Mouse (Mus musculus): ENCODE measurements at regions not wholly inside any gene's neighbourhood (a gene's known extent, or its start where the extent isn't known, plus 50 kb on each side); places are given as distances from the start of the nearest gene placed in this dataset.
"Not testable (repeated sequence)": the region's sequence is repeated elsewhere in the genome, so short reads cannot be mapped to it uniquely, and the experiment has no call there.

- Histone ChIP-seq H3K4me2 (no peak overlapping the region), H3K4me1 (ENCODE audit: control insufficient read depth, insufficient read depth, low read length) (no peaks in the 10 kb centered on the region), H3K36me3 (ENCODE audit: control insufficient read depth, insufficient read depth, low read length) (no peaks in the 10 kb centered on the region), H3K27ac (ENCODE audit: low read depth, low read length) (no peak overlapping the region), H3K27me3 (ENCODE audit: control insufficient read depth, insufficient read depth, low read length) (no peaks in the 10 kb centered on the region), H3K9ac (ENCODE audit: low read depth, low read length) (no peak overlapping the region), H3K4me3 (ENCODE audit: low read depth, low read length) (no peak overlapping the region), H3K9me3 (replicated peaks; ENCODE audit: control insufficient read depth, low read length) (no peaks in the 10 kb centered on the region)
- WGBS (ENCODE audit: insufficient replicate concordance) = 59% methylated on average over 9 of the region's 9 CpGs
- ATAC-seq (replicated peaks; ENCODE audit: insufficient number of reproducible peaks, low FRiP score, low TSS enrichment) = no peak
These were observed 132.5 kb upstream of the Kiz start for GRCm38 (mm10) chr2:146723172-146723571.

DNA sequence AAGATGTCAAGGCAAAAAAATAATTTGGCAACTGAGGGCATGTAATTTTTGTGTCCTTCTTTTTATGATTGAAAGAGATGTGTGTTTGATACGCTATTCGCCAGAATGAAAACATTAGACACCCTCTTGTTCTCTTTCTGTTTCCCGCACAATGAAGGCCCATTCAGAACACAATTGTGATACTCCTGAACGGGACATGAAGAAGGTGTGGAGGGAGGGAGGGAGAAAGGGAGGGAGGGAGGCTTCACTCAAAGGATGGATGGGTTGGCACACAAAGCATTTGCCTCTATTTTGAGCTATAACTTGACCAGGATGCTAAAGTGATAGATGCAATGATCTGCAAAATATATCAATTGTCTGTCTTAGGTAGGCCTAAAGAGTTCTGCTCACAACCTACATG is 132.0 kb upstream of the Kiz start:
- Histone ChIP-seq H3K27me3 (ENCODE audit: control insufficient read depth, insufficient read depth, low read length) (no peaks in the 10 kb centered on the region), H3K4me1 (ENCODE audit: control insufficient read depth, insufficient read depth, low read length) (no peaks in the 10 kb centered on the region), H3K9ac (ENCODE audit: low read depth, low read length) (no peak overlapping the region), H3K36me3 (ENCODE audit: control insufficient read depth, insufficient read depth, low read length) (no peaks in the 10 kb centered on the region), H3K4me2 (no peak overlapping the region), H3K4me3 (ENCODE audit: low read depth, low read length) (no peak overlapping the region), H3K9me3 (replicated peaks; ENCODE audit: control insufficient read depth, low read length) (no peaks in the 10 kb centered on the region), H3K27ac (ENCODE audit: low read depth, low read length) (no peak overlapping the region)
- 85% methylated on average over 4 of the region's 4 CpGs for WGBS (ENCODE audit: insufficient replicate concordance)
- no peak for ATAC-seq (replicated peaks; ENCODE audit: insufficient number of reproducible peaks, low FRiP score, low TSS enrichment)

DNA sequence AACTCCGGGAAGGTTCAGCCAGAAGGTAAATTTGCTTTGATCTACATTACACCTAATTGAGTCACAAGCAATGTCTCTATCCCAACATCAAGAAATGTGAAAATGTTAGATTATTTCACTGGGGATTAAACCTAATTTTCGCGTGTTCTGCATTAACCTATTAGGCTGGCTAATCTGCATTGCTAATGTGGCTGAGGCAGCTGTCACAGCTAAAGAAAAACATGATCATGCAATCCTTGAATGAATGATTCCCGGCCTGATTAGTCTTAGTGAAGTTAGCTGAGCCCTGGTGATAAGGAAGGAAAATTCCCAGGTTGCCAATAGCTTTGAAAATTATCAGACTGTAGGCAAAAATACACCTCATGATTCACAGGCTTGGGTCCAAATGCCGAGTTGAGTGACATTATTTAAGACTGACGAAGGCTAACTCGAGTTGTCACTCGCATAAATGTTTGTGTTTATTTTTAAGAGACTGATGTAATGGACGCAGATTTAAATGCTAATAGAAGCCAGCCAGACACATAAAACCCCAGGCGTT is 131.5 kb upstream of the Kiz start:
- Histone ChIP-seq H3K36me3 (ENCODE audit: control insufficient read depth, insufficient read depth, low read length) (no peaks in the 10 kb centered on the region), H3K9me3 (replicated peaks; ENCODE audit: control insufficient read depth, low read length) (no peaks in the 10 kb centered on the region), H3K4me2 (no peak overlapping the region), H3K9ac (ENCODE audit: low read depth, low read length) (no peak overlapping the region), H3K27ac (ENCODE audit: low read depth, low read length) (no peak overlapping the region), H3K4me3 (ENCODE audit: low read depth, low read length) (no peak overlapping the region), H3K4me1 (ENCODE audit: control insufficient read depth, insufficient read depth, low read length) (no peaks in the 10 kb centered on the region), H3K27me3 (ENCODE audit: control insufficient read depth, insufficient read depth, low read length) (no peaks in the 10 kb centered on the region)
- 53% methylated on average over 10 of the region's 10 CpGs for WGBS (ENCODE audit: insufficient replicate concordance)
- no peak for ATAC-seq (replicated peaks; ENCODE audit: insufficient number of reproducible peaks, low FRiP score, low TSS enrichment)

GRCm38 (mm10) chr2:146724924-146725555 is 130.6 kb upstream of the Kiz start:
- Histone ChIP-seq H3K27me3 (ENCODE audit: control insufficient read depth, insufficient read depth, low read length) (no peaks in the 10 kb centered on the region), H3K4me1 (ENCODE audit: control insufficient read depth, insufficient read depth, low read length) (no peaks in the 10 kb centered on the region), H3K4me2 (no peak overlapping the region), H3K36me3 (ENCODE audit: control insufficient read depth, insufficient read depth, low read length) (no peaks in the 10 kb centered on the region), H3K27ac (ENCODE audit: low read depth, low read length) (no peak overlapping the region), H3K4me3 (ENCODE audit: low read depth, low read length) (no peak overlapping the region), H3K9ac (ENCODE audit: low read depth, low read length) (no peak overlapping the region), H3K9me3 (replicated peaks; ENCODE audit: control insufficient read depth, low read length) (no peaks in the 10 kb centered on the region)
- 25% methylated on average over 9 of the region's 9 CpGs for WGBS (ENCODE audit: insufficient replicate concordance)
- ATAC-seq (replicated peaks; ENCODE audit: insufficient number of reproducible peaks, low FRiP score, low TSS enrichment) = no peak

GRCm38 (mm10) chr2:146728693-146729092 is 127.0 kb upstream of the Kiz start:
- Histone ChIP-seq H3K4me3 (ENCODE audit: low read depth, low read length) (no peak overlapping the region), H3K4me1 (ENCODE audit: control insufficient read depth, insufficient read depth, low read length) (no peaks in the 10 kb centered on the region), H3K27me3 (ENCODE audit: control insufficient read depth, insufficient read depth, low read length) (no peaks in the 10 kb centered on the region), H3K9me3 (replicated peaks; ENCODE audit: control insufficient read depth, low read length) (no peaks in the 10 kb centered on the region), H3K27ac (ENCODE audit: low read depth, low read length) (no peak overlapping the region), H3K9ac (ENCODE audit: low read depth, low read length) (no peak overlapping the region), H3K4me2 (no peak overlapping the region), H3K36me3 (ENCODE audit: control insufficient read depth, insufficient read depth, low read length) (no peaks in the 10 kb centered on the region)
- ATAC-seq (replicated peaks; ENCODE audit: insufficient number of reproducible peaks, low FRiP score, low TSS enrichment) = no peak

GRCm38 (mm10) chr2:146731081-146731480 is 124.6 kb upstream of the Kiz start:
- Histone ChIP-seq H3K4me1 (ENCODE audit: control insufficient read depth, insufficient read depth, low read length) (no peaks in the 10 kb centered on the region), H3K4me2 (no peak overlapping the region), H3K9ac (ENCODE audit: low read depth, low read length) (no peak overlapping the region), H3K27me3 (ENCODE audit: control insufficient read depth, insufficient read depth, low read length) (no peaks in the 10 kb centered on the region), H3K4me3 (ENCODE audit: low read depth, low read length) (no peak overlapping the region), H3K36me3 (ENCODE audit: control insufficient read depth, insufficient read depth, low read length) (no peaks in the 10 kb centered on the region), H3K9me3 (replicated peaks; ENCODE audit: control insufficient read depth, low read length) (no peaks in the 10 kb centered on the region), H3K27ac (ENCODE audit: low read depth, low read length) (no peak overlapping the region)
- no peak for ATAC-seq (replicated peaks; ENCODE audit: insufficient number of reproducible peaks, low FRiP score, low TSS enrichment)
- WGBS (ENCODE audit: insufficient replicate concordance) = 72% methylated on average over 3 of the region's 3 CpGs

- not testable (repeated sequence) for H3K4me2 ChIP-seq; H3K4me3 ChIP-seq (ENCODE audit: low read depth, low read length); H3K27me3 ChIP-seq (ENCODE audit: control insufficient read depth, insufficient read depth, low read length); H3K27ac ChIP-seq (ENCODE audit: low read depth, low read length); ATAC-seq (replicated peaks; ENCODE audit: insufficient number of reproducible peaks, low FRiP score, low TSS enrichment); H3K9me3 ChIP-seq (replicated peaks; ENCODE audit: control insufficient read depth, low read length); H3K4me1 ChIP-seq (ENCODE audit: control insufficient read depth, insufficient read depth, low read length); H3K36me3 ChIP-seq (ENCODE audit: control insufficient read depth, insufficient read depth, low read length); H3K9ac ChIP-seq (ENCODE audit: low read depth, low read length)
- 95% methylated on average over 2 of the region's 2 CpGs for whole genome bisulfite sequencing (ENCODE audit: insufficient replicate concordance)
These were observed 122.8 kb upstream of the Kiz start for GRCm38 (mm10) chr2:146732891-146733290.

DNA sequence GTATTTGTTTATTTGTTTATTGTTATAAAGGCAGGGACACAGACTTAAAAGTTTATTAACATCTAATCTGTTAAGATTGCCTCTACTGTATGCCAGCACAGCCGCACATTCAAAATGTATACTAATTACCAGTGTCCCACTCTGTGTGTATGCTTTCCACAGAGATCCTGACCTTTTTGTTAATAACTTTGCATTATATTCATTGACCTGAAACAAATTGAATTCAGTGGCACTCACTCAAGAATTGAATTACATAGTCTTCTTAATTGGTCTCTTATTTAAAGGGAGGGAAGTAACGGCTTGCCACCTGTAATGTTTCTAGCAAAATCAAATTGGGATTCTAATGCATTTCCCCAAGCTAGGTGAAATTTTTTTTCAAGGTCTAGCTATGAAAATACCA is 111.3 kb upstream of the Kiz start:
- Histone ChIP-seq H3K9ac (ENCODE audit: low read depth, low read length) (no peak overlapping the region), H3K4me2 (no peak overlapping the region), H3K4me3 (ENCODE audit: low read depth, low read length) (no peak overlapping the region), H3K4me1 (ENCODE audit: control insufficient read depth, insufficient read depth, low read length) (no peaks in the 10 kb centered on the region), H3K27me3 (ENCODE audit: control insufficient read depth, insufficient read depth, low read length) (no peaks in the 10 kb centered on the region), H3K9me3 (replicated peaks; ENCODE audit: control insufficient read depth, low read length) (no peaks in the 10 kb centered on the region), H3K27ac (ENCODE audit: low read depth, low read length) (no peak overlapping the region), H3K36me3 (ENCODE audit: control insufficient read depth, insufficient read depth, low read length) (no peaks in the 10 kb centered on the region)
- ATAC-seq (replicated peaks; ENCODE audit: insufficient number of reproducible peaks, low FRiP score, low TSS enrichment) = no peak
- WGBS (ENCODE audit: insufficient replicate concordance) = 85% methylated on average over 2 of the region's 2 CpGs

- ATAC-seq (replicated peaks; ENCODE audit: insufficient number of reproducible peaks, low FRiP score, low TSS enrichment) = no peak
These were observed 110.5 kb upstream of the Kiz start for GRCm38 (mm10) chr2:146745012-146745682.

More at GRCm38 (mm10) chr2:146745012-146745682, 110.5 kb upstream of the Kiz start:
- H3K4me2 ChIP-seq = peak overlapping the region; percentile 42
- H3K36me3 ChIP-seq (ENCODE audit: control insufficient read depth, insufficient read depth, low read length) = no peaks in the 10 kb centered on the region
- no peaks in the 10 kb centered on the region for H3K4me1 ChIP-seq (ENCODE audit: control insufficient read depth, insufficient read depth, low read length)
- 55% methylated on average over 18 of the region's 18 CpGs for WGBS (ENCODE audit: insufficient replicate concordance)
- no peak overlapping the region for H3K9ac ChIP-seq (ENCODE audit: low read depth, low read length)
- no peak overlapping the region for H3K27ac ChIP-seq (ENCODE audit: low read depth, low read length)
- no peaks in the 10 kb centered on the region for H3K27me3 ChIP-seq (ENCODE audit: control insufficient read depth, insufficient read depth, low read length)
- H3K4me3 ChIP-seq (ENCODE audit: low read depth, low read length) = no peak overlapping the region; the same call in 1 of the 2 replicates
- H3K9me3 ChIP-seq (replicated peaks; ENCODE audit: control insufficient read depth, low read length) = no peaks in the 10 kb centered on the region

Data from heart, embryonic 11.5 days (tissue).